Mouse (Mus musculus) forebrain, embryonic 15.5 days (tissue): Measurements from ENCODE around the gene Necap2. TPM values are rescaled to one million over a fixed set of nuclear protein-coding genes. Genes with fewer than 3 reads are reported as not detected.
A peak's percentile ranks its signal among the peaks of the same experiment; 100 is the strongest.

Experiments
- ATAC-seq: fragments of 200-750 bp; cut with Nextera tagmentation; replicated peaks from 2 replicates; pipeline ENCODE4 v1.8.0; 2017; ENCODE audit warnings: mild to moderate bottlenecking, moderate TSS enrichment, moderate library complexity
- H3K27ac ChIP-seq: fragments of 300-500 bp; sonication (generic); replicated peaks from 2 replicates; pipeline ENCODE4 v1.5.1; 2015; ENCODE audit warnings: mild to moderate bottlenecking, inconsistent platforms
- H3K27me3 ChIP-seq: fragments of 300-500 bp; sonication (generic); 2 replicates; pipeline ENCODE4 v1.6.1; 2015; ENCODE audit warnings: inconsistent platforms
- H3K36me3 ChIP-seq: fragments of 300-500 bp; sonication (generic); 2 replicates; pipeline ENCODE4 v1.6.1; 2015; ENCODE audit warnings: mild to moderate bottlenecking, inconsistent platforms
- H3K4me1 ChIP-seq: fragments of 300-500 bp; sonication (generic); 2 replicates; pipeline ENCODE4 v1.6.1; 2015; ENCODE audit warnings: inconsistent platforms
- H3K4me2 ChIP-seq: fragments of 300-500 bp; sonication (generic); replicated peaks from 2 replicates; pipeline ENCODE4 v1.6.1; 2015; ENCODE audit warnings: mild to moderate bottlenecking, inconsistent platforms
- H3K4me3 ChIP-seq: fragments of 300-500 bp; sonication (generic); 2 replicates; pipeline ENCODE4 v1.5.1; 2015; ENCODE audit warnings: mild to moderate bottlenecking, inconsistent platforms
- H3K9ac ChIP-seq: fragments of 300-500 bp; sonication (generic); replicated peaks from 2 replicates; pipeline ENCODE4 v1.6.1; 2015; ENCODE audit warnings: mild to moderate bottlenecking, inconsistent platforms
- H3K9me3 ChIP-seq: fragments of 300-500 bp; sonication (generic); 2 replicates; pipeline ENCODE4 v1.6.1; 2016; ENCODE audit warnings: inconsistent platforms
- WGBS: fragments of 180-500 bp; shearing (Covaris S2); methylation state at CpG from one replicate; pipeline ENCODE4 v1.1.7; 2015; ENCODE audit warnings: mixed read lengths; 5-methylcytosine and 5-hydroxymethylcytosine counted together
- polyA plus RNA-seq: library from polyadenylated mRNA; unstranded; fragments of >200 nt; fragmentation: Nextera tagmentation; extraction: Ambion mirVana; gene quantifications from 2 replicates; pipeline ENCODE4 v1.2.1, GENCODE M21; 2015

Necap2 gene
- polyA plus RNA-seq: 50.5 and 55.8 TPM in 2 replicates

DNA sequence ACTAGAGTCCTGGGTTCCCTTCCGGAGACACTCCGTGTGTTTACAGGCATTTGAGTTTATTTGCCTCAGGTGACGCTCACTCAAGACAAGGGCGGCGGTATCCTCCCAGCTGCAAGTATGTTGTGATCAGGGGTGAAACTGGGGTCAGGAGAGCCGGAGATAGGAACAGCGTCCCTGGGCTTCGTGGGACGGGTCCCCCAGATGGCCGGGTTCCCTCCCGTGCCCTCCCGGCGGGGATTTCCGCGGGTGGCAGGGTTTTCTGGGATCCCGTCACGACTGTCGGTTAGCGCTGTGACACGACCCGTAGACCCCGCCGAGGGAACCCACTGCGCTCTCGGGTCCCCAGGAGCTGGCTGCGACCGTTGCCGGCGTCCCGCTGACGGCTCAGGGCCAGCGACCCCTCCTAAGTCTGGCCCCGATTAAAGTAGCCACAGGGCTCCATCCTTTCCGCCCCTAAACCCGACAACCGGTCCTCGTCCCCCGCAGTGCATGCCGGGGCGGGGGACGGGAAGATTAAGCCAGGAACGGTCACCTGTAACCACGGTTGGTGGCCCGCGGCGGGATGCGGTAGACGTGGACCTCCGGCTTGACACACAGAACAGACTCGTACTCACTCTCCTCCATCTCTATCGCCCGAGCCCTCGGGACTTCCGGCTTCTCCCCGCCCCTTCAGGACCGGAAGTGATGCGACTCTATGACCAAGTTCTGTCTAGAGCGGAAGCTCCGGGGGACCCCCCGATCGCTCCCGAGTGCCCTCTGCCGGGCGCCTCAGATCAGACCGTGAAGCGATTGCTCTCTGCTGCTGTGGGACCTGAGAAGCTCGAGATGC is at the start of gene Necap2:
Gene Necap2, minus strand, starts transcription at position 677 of the 829 bp plus-strand sequence.
- peak within 1 kb of the TSS; percentile 85 for H3K4me2 ChIP-seq
- H3K36me3 ChIP-seq: peaks cover 7% of the 10 kb centered on the region
- peak within 1 kb of the TSS; percentile 57 for H3K27ac ChIP-seq
- peak within 1 kb of the TSS; percentile 73 for H3K4me3 ChIP-seq
- no peaks in the 10 kb centered on the region for H3K27me3 ChIP-seq
- H3K4me1 ChIP-seq: peaks cover 17% of the 10 kb centered on the region
- WGBS: under 1% methylated on average over 67 of the region's 67 CpGs
- no peaks in the 10 kb centered on the region for H3K9me3 ChIP-seq
- peak; percentile 96 for ATAC-seq
- H3K9ac ChIP-seq: peak within 1 kb of the TSS; percentile 85

DNA sequence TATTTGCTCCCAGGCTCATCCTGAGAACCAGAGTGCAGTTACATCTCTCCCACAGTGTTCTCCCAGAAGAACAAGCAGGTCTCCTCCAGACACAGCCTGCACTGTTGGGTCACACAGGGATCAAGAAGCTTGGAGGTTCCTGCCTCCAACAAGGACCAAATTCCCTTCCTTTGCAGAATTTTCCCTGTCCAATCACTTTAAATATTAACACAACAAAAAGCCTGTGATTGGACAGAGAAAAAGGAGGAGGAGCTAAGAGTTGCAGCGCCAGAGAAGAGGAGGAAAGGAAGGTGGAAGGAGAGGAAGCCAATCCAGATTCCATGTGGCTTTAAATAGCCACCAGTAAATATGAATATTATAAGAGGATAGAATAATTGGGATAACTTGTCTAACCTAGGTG is 44.9 kb upstream of the Necap2 start:
- Histone ChIP-seq H3K4me1 (0 out of 2 replicates have a peak, but pooled peaks cover 8% of the 10 kb centered on the region), H3K27me3 (no peaks in the 10 kb centered on the region), H3K9ac (no peak overlapping the region), H3K36me3 (peaks cover 4% of the 10 kb centered on the region; the same call in 1 of the 2 replicates), H3K27ac (no peak overlapping the region), H3K4me2 (no peak overlapping the region), H3K9me3 (no peaks in the 10 kb centered on the region), H3K4me3 (no peak overlapping the region)
- no peak for ATAC-seq
- WGBS: 13% methylated on average over 1 of the region's 1 CpGs

DNA sequence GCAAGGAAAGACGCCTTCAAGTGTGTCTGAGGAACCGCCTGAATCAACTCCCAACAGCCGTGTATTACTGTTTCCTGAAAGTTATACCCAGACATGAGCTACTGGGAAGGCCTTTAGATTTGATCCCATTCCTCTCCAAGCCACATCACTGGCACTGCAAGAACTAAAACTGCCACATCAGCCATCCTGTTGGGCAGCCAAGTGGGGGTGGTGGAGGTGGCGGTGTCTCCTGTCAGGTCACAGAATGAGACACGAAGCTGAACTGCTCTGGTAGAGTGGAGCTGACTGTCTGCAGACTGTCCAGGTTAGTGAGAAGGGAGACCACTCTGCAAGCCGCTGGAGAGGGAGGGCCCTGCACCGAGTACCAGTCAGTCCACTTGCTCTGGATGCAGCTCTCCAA is 44.5 kb upstream of the Necap2 start:
- H3K4me1 ChIP-seq: 0 out of 2 replicates have a peak, but pooled peaks cover 8% of the 10 kb centered on the region
- H3K4me2 ChIP-seq: no peak overlapping the region
- peaks cover 8% of the 10 kb centered on the region; the same call in 1 of the 2 replicates for H3K36me3 ChIP-seq
- H3K4me3 ChIP-seq: no peak overlapping the region
- no peaks in the 10 kb centered on the region for H3K9me3 ChIP-seq
- no peak overlapping the region for H3K9ac ChIP-seq
- 88% methylated on average over 7 of the region's 7 CpGs for whole genome bisulfite sequencing
- no peaks in the 10 kb centered on the region for H3K27me3 ChIP-seq
- no peak for ATAC-seq
- H3K27ac ChIP-seq: no peak overlapping the region

DNA sequence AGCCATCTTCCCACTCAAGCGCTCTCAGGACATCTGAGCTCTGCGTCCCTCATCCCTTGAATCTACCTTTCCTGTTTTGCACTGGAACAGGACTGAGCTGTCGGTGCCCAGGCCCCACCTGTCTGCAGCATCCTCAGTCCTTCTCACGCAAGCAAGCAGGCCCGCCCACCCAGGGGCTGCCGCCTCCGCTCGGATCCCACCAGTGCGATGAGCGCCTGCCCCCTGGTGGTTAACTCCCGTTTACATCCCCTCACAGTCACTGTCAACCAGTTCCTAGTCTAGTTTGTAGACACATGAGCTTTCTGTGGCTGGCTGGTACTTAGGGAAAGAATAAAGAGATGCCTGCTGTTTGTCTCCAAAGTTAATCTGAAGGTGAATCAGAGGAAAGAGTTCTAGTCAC is 42.5 kb upstream of the Necap2 start:
- Histone ChIP-seq H3K9me3 (no peaks in the 10 kb centered on the region), H3K4me2 (no peak overlapping the region), H3K27me3 (no peaks in the 10 kb centered on the region), H3K36me3 (peaks cover 26% of the 10 kb centered on the region), H3K27ac (no peak overlapping the region), H3K4me3 (no peak overlapping the region), H3K4me1 (0 out of 2 replicates have a peak, but pooled peaks cover 8% of the 10 kb centered on the region), H3K9ac (no peak overlapping the region)
- 19% methylated on average over 11 of the region's 11 CpGs for whole genome bisulfite sequencing
- ATAC-seq: peak; percentile 55; the same call in 1 of the 2 replicates

DNA sequence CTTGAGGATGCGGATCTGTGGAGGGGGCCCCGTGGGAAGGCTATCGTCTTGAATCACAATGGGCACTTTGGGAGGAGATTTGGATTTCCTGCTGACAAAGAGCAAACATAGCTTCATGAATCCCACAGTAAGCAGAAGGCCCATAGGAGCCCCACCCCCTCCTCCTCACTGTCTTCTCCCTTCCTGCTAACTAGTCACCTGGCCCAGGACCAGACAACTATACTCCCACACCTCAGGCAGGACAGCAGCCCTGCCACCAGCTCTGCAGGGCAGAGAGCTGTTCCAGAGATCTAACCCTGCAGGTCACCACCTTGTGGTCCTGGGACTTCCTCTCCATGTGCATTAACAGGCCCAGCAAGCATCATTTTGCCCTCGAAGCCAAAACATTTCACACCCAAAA is 40.5 kb upstream of the Necap2 start:
- WGBS: 77% methylated on average over 4 of the region's 4 CpGs
- no peak for ATAC-seq

DNA sequence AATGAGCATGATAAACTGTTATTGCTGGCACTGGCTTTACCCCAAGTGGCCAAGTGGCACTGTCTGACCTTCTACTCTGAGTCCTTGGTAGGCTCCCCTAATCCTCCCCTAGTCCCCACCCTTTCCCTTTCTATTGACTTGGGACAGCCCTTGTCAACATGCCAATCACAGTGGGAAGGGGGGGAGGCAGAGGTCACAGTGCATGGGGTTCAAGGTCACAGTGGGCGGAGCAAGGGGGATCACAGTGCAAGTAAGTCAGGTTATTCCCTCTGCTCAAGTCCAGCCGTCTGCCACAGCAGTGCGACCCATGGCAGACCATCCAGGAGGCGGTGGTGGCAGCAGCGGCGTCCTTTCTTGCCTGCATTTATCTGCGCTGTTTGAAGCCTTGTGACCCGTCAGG is 37.2 kb upstream of the Necap2 start:
- no peaks in the 10 kb centered on the region for H3K4me1 ChIP-seq
- H3K27ac ChIP-seq: no peak overlapping the region
- peaks cover 49% of the 10 kb centered on the region for H3K36me3 ChIP-seq
- no peaks in the 10 kb centered on the region for H3K27me3 ChIP-seq
- H3K4me3 ChIP-seq: no peak overlapping the region
- no peaks in the 10 kb centered on the region for H3K9me3 ChIP-seq
- ATAC-seq: no peak
- WGBS: 73% methylated on average over 8 of the region's 8 CpGs
- no peak overlapping the region for H3K9ac ChIP-seq
- H3K4me2 ChIP-seq: no peak overlapping the region

More for the DNA sequence above, 40.5 kb upstream of the Necap2 start:
- Histone ChIP-seq H3K27ac (no peak overlapping the region), H3K4me1 (0 out of 2 replicates have a peak, but pooled peaks cover 8% of the 10 kb centered on the region), H3K4me2 (no peak overlapping the region), H3K9ac (no peak overlapping the region), H3K36me3 (peaks cover 37% of the 10 kb centered on the region), H3K27me3 (no peaks in the 10 kb centered on the region), H3K9me3 (no peaks in the 10 kb centered on the region), H3K4me3 (no peak overlapping the region)

DNA sequence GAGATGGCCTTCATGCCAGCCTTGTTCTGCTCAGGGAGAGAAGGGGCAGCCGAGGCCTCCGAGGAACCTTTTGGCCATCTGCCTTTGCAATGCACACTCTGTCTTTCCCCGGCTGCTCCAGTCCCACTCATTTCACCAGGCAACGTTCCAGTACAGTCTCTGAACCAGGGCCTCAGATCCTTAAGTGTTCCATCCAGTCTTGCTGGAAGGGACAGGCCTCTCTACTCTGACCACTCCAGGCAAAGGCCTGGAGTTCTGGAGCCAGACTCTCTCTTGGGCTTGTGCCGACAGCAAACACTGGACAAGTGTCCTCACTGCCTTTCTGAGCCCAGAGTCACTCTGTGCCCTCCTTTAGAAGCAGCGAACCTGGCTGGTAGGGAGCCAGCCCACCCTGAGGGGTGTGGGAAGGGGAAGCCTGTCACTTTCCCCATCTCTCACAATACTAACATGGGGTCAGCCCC is 36.4 kb upstream of the Necap2 start:
- no peak for ATAC-seq
- Histone ChIP-seq H3K27me3 (no peaks in the 10 kb centered on the region), H3K27ac (no peak overlapping the region), H3K4me2 (no peak overlapping the region), H3K9me3 (no peaks in the 10 kb centered on the region), H3K4me1 (no peaks in the 10 kb centered on the region), H3K36me3 (peaks cover 51% of the 10 kb centered on the region), H3K9ac (no peak overlapping the region), H3K4me3 (no peak overlapping the region)
- 84% methylated on average over 6 of the region's 6 CpGs for WGBS

DNA sequence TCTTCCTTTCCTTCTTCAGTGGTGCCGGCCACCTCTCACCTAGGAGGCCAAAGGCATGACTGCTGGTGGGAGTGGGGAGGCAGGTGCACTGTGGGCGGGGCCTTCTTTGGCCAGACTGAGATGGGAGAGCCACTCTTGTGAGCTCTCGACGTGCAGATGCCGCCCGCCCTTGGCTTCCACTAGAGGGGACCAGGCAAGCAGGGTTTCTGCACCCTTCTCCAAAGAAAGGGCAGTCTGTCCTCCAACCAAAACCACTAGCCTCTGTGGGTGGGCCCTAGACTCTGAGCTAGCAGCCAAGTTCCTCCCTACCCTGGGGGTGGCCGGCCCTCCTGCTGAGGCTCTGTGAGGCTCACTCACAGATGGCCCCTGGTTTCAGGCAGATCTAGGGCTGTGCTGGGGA is 35.7 kb upstream of the Necap2 start:
- Histone ChIP-seq H3K9me3 (no peaks in the 10 kb centered on the region), H3K4me2 (no peak overlapping the region), H3K27me3 (no peaks in the 10 kb centered on the region), H3K4me3 (no peak overlapping the region), H3K9ac (no peak overlapping the region), H3K36me3 (peaks cover 51% of the 10 kb centered on the region), H3K4me1 (no peaks in the 10 kb centered on the region), H3K27ac (no peak overlapping the region)
- WGBS: 82% methylated on average over 7 of the region's 7 CpGs
- no peak for ATAC-seq

DNA sequence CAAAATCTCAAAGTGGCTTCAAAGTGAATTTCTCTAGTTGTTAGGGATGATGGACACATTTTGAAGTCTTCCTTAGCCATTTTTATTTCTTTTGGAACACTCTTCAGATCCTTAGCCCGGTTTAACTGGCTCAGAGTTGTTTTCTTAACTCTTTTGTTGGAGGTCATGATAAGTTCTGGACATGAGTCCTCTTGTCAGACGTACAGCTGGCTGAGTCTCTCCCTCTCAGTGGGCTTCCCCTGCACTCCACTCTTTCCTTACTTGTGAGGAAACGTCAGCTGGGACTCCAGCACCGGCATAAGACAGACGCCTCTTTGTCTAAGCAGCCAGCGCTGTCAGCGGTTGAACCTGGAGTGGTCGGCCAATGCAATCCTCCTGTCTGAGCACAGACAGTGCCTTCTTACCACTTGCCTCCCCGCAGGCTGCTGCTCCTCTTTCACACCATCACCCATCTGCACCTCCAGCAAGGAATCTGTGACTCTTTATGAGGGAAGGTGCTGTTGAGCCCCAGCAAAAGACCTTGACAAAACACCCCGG is 30.1 kb upstream of the Necap2 start:
- Histone ChIP-seq H3K27me3 (no peaks in the 10 kb centered on the region), H3K4me1 (no peaks in the 10 kb centered on the region), H3K9ac (no peak overlapping the region), H3K36me3 (peaks cover 11% of the 10 kb centered on the region; the same call in 1 of the 2 replicates), H3K9me3 (no peaks in the 10 kb centered on the region), H3K4me3 (no peak overlapping the region), H3K27ac (no peak overlapping the region), H3K4me2 (no peak overlapping the region)
- no peak for ATAC-seq
- 49% methylated on average over 10 of the region's 10 CpGs for WGBS

DNA sequence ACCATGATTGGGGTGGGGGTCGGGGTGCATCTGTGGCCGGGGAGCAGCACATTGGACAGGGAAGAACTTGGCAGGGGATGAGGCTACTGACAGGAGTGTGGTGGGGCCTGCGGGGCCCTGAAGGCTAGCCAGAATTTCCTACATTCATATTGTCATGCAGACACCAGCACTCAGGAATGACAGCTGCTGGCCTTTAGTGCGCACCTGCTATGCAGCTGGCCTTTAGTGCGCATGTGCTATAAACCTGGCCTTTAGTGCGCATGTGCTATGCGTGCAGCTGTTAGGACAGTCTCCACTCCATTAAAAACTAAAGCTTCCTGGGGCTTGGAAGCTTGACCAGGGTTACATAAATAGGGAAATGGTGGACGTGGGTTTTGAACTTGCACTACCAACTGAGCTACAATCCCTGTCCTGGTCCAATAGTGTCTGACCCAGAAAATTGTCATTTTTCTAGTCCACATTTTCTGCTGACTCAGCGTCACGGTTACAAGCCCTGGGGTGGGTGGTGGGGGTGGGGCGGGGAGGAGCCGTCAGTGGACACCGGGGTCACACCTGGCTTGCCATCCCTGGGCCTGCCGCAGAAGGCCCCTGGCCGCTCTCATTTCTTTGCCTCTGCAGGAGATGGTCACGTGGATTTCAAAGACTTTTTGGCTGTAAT is 28.5 kb upstream of the Necap2 start:
- WGBS: 85% methylated on average over 16 of the region's 16 CpGs
- H3K9me3 ChIP-seq: no peaks in the 10 kb centered on the region

DNA sequence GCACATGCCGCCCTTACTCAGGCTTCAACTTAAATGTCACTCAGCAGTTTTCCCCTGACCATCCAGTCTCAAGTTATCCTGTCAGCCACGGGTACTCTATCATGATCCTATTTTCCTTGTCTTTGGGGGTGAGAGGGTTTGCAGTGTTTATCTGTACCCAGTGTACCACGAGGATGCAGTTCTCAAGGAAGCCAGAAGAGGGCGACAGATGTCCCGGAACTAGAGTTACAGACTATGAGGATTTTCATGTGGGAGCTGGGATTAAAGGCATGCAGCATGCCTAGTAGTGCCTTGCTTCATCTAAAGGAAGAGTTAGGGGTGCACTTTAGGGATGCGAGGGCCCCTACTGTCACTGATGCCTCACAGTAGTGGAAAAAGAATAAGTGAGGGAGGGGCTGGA is 23.7 kb upstream of the Necap2 start:
- H3K4me2 ChIP-seq: no peak overlapping the region
- no peaks in the 10 kb centered on the region for H3K4me1 ChIP-seq
- H3K27ac ChIP-seq: no peak overlapping the region
- no peaks in the 10 kb centered on the region for H3K27me3 ChIP-seq
- no peak overlapping the region for H3K4me3 ChIP-seq
- H3K9me3 ChIP-seq: no peaks in the 10 kb centered on the region
- no peaks in the 10 kb centered on the region for H3K36me3 ChIP-seq
- no peak for ATAC-seq
- WGBS: 71% methylated on average over 6 of the region's 6 CpGs
- no peak overlapping the region for H3K9ac ChIP-seq

More for the DNA sequence above, 28.5 kb upstream of the Necap2 start:
- Histone ChIP-seq H3K4me1 (no peaks in the 10 kb centered on the region), H3K4me2 (no peak overlapping the region), H3K4me3 (no peak overlapping the region), H3K27me3 (no peaks in the 10 kb centered on the region), H3K27ac (no peak overlapping the region), H3K9ac (no peak overlapping the region), H3K36me3 (peaks cover 7% of the 10 kb centered on the region; the same call in 1 of the 2 replicates)
- ATAC-seq: no peak

DNA sequence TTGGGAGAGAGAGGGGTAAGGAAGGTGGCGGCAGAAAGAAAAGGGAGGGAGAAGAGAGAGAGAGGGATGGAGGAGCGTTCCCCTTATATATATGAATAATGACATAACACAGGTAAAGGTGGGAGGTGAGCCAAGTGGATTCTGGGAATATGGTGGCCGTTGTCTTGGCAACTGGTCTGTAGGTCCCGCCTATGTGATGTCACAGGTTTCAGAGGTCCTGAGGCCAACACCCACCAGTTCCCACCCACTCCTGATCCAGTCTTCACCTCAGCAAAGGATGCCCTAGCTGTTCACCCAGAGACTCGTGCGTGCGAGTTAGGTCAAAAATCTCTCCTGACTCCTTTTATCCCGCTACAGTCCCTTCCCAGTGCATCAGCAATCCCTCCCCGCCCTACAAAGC is 23.1 kb upstream of the Necap2 start:
- Histone ChIP-seq H3K9me3 (no peaks in the 10 kb centered on the region), H3K4me3 (no peak overlapping the region), H3K27me3 (no peaks in the 10 kb centered on the region), H3K4me1 (no peaks in the 10 kb centered on the region), H3K9ac (no peak overlapping the region), H3K27ac (no peak overlapping the region), H3K4me2 (no peak overlapping the region), H3K36me3 (no peaks in the 10 kb centered on the region)
- no peak for ATAC-seq
- 96% methylated on average over 9 of the region's 9 CpGs for WGBS
